Mouse (Mus musculus): Measurements from ENCODE around the gene Cpt1c. TPM values are rescaled to one million over a fixed set of nuclear protein-coding genes. Genes with fewer than 3 reads are reported as not detected.
A peak's percentile ranks its signal among the peaks of the same experiment; 100 is the strongest.

Gene Cpt1c
- polyA plus RNA-seq, 1 experiment from 2014 or later = 13.7 TPM

GRCm38 (mm10) chr7:44996672-44997071, 22.0 kb upstream of the Cpt1c start:
- no peak for DNase-seq (ENCODE audit: low spot score)
- peak overlapping the region; percentile 68 for H3K4me3 ChIP-seq (replicated peaks; ENCODE audit: low read depth, low read length)
- 7% methylated on average over 10 of the region's 10 CpGs for WGBS
- H3K9me3 ChIP-seq (replicated peaks; ENCODE audit: low read length) = no peaks in the 10 kb centered on the region
- peak overlapping the region; percentile 77 for H3K9ac ChIP-seq (ENCODE audit: low read depth, low read length)
- TF ChIP-seq CTCF (IDR thresholded peaks at IDR 0.05; ENCODE audit: low read depth) = no peak
- 0 out of 2 replicates have a peak overlapping the region, but pooled peaks have one; percentile 37 for H3K27ac ChIP-seq
- H3K4me1 ChIP-seq (replicated peaks; ENCODE audit: insufficient read depth, low read length) = peaks cover 15% of the 10 kb centered on the region
- H3K27me3 ChIP-seq (ENCODE audit: insufficient read depth, low read length) = no peaks in the 10 kb centered on the region
- peak overlapping the region; percentile 80 for H3K4me2 ChIP-seq (ENCODE audit: low read length)
- ATAC-seq (replicated peaks; ENCODE audit: low FRiP score, low read depth) = no peak
- peaks cover 29% of the 10 kb centered on the region for H3K36me3 ChIP-seq (ENCODE audit: insufficient read depth, low read length)

DNA sequence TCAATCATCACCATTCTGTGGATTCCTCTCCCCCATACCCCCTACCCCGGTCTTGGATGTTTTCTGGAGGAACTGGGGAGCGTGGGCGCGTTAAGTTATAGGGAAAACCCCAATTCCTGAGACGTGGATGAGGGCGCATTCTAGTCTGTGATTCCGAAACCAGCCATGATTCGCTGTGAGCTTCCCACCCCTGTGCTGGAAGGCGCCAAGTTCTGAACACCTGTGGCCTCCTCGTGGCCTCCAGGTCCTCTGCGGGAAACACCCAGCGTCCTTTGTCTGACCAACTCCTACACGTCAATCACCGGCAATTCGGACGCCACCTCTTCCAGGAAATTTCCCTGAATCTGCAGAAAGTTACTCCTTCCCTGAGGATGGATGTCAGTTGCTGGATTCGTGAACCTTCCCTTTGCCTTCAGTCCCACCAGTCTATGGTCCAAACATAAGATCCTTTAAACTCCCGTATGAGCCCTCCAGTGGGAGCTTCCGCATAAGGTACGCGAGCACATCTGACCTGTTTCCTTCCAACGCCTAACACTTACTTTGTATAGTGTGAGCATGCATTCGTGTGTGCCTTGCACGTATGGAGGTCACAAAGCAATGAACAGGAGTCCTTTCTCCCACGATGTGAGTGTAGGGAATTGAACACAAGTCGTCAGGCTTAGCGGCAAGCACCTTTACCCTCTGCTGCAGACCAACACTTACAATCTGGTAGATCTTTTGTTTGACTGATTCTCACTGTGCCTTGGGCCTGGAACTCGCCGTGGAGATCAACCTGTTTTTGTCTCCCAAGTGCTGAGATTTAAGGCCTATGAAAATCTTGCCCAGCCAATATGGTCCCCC, 12.4 kb upstream of the Cpt1c start:
- H3K4me3 ChIP-seq (replicated peaks; ENCODE audit: low read depth, low read length) = peak overlapping the region; percentile 67
- H3K36me3 ChIP-seq (ENCODE audit: insufficient read depth, low read length) = peaks cover 10% of the 10 kb centered on the region; the same call in 1 of the 2 replicates
- ATAC-seq (replicated peaks; ENCODE audit: low FRiP score, low read depth) (peak; percentile 11; the same call in 1 of the 2 replicates), DNase-seq (ENCODE audit: low spot score) (no peak)
- H3K4me1 ChIP-seq (replicated peaks; ENCODE audit: insufficient read depth, low read length) = peaks cover 19% of the 10 kb centered on the region; the same call in 1 of the 2 replicates
- WGBS = under 1% methylated on average over 29 of the region's 29 CpGs
- H3K4me2 ChIP-seq (ENCODE audit: low read length) = peak overlapping the region; percentile 75
- H3K27me3 ChIP-seq (ENCODE audit: insufficient read depth, low read length) = no peaks in the 10 kb centered on the region
- H3K9me3 ChIP-seq (replicated peaks; ENCODE audit: low read length) = no peaks in the 10 kb centered on the region
- peak overlapping the region; percentile 95 for H3K27ac ChIP-seq
- TF ChIP-seq CTCF (IDR thresholded peaks at IDR 0.05; ENCODE audit: low read depth) = no peak
- H3K9ac ChIP-seq (ENCODE audit: low read depth, low read length) = peak overlapping the region; percentile 69

DNA sequence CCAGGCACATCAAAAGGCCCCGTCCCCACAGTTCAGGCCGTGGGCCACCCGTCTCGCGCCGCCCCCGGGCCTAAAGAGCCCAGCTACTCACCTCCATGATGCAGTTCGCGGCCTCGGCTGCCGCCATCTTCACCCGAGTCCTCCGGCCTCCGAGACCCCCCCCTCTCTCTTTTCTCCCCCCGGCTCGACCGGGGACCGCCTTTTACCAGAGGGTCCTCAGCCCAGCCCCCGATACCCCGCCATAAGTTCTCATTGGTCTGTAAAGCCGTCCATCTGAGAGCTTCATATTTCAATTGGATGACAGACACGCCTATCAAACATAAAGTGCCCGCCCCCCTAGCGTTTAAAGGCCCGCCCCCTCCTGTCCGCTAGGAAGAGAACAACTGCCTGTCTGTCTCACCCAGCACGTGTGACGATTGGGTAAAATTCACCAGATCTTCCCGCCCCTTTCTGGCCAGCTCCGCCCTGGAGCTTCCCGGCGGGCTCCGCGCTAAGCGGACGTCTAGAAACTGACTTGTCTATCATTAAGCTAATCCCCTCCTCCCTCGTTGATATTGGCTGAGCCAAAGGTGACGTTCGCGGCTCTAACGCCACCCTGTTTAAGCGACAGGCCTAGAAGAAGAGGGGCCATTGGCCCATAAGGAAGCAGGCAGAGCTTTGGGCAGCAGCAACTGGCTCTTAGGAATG, 11.7 kb upstream of the Cpt1c start, which contains the start of gene Prmt1:
TSS of gene Prmt1 (minus strand) at position 377 of the 687 bp plus-strand sequence.
- peak; percentile 95 for ATAC-seq (replicated peaks; ENCODE audit: low FRiP score, low read depth)
- peaks cover 10% of the 10 kb centered on the region; the same call in 1 of the 2 replicates for H3K36me3 ChIP-seq (ENCODE audit: insufficient read depth, low read length)
- no peak for TF ChIP-seq CTCF (IDR thresholded peaks at IDR 0.05; ENCODE audit: low read depth)
- peak within 1 kb of the TSS; percentile 97 for H3K9ac ChIP-seq (ENCODE audit: low read depth, low read length)
- H3K27ac ChIP-seq = peak within 1 kb of the TSS; percentile 96
- H3K4me2 ChIP-seq (ENCODE audit: low read length) = peak within 1 kb of the TSS; percentile 86
- no peaks in the 10 kb centered on the region for H3K9me3 ChIP-seq (replicated peaks; ENCODE audit: low read length)
- under 1% methylated on average over 42 of the region's 42 CpGs for WGBS
- H3K4me1 ChIP-seq (replicated peaks; ENCODE audit: insufficient read depth, low read length) = peaks cover 19% of the 10 kb centered on the region; the same call in 1 of the 2 replicates
- DNase-seq (ENCODE audit: low spot score) = peak; percentile 100
- H3K27me3 ChIP-seq (ENCODE audit: insufficient read depth, low read length) = no peaks in the 10 kb centered on the region
- H3K4me3 ChIP-seq (replicated peaks; ENCODE audit: low read depth, low read length) = peak within 1 kb of the TSS; percentile 97

- Histone ChIP-seq H3K4me1 (replicated peaks; ENCODE audit: insufficient read depth, low read length) (peaks cover 19% of the 10 kb centered on the region; the same call in 1 of the 2 replicates), H3K9ac (ENCODE audit: low read depth, low read length) (peak overlapping the region; percentile 97), H3K27ac (peak overlapping the region; percentile 96), H3K4me3 (replicated peaks; ENCODE audit: low read depth, low read length) (peak overlapping the region; percentile 97), H3K4me2 (ENCODE audit: low read length) (peak overlapping the region; percentile 86), H3K9me3 (replicated peaks; ENCODE audit: low read length) (no peaks in the 10 kb centered on the region), H3K27me3 (ENCODE audit: insufficient read depth, low read length) (no peaks in the 10 kb centered on the region), H3K36me3 (ENCODE audit: insufficient read depth, low read length) (peaks cover 14% of the 10 kb centered on the region)
- TF ChIP-seq CTCF (IDR thresholded peaks at IDR 0.05; ENCODE audit: low read depth) = peak; percentile 61
- under 1% methylated on average over 45 of the region's 45 CpGs for WGBS
- DNase-seq (ENCODE audit: low spot score) (peak; percentile 88), ATAC-seq (replicated peaks; ENCODE audit: low FRiP score, low read depth) (peak; percentile 4)
These were observed 11.0 kb upstream of the Cpt1c start for GRCm38 (mm10) chr7:44985595-44986191.

- 0 out of 2 replicates have a peak overlapping the region, but pooled peaks have one; percentile 96 for H3K27ac ChIP-seq
- no peak overlapping the region for H3K9ac ChIP-seq (ENCODE audit: low read depth, low read length)
- ATAC-seq (replicated peaks; ENCODE audit: low FRiP score, low read depth) (no peak), DNase-seq (ENCODE audit: low spot score) (no peak)
- H3K4me3 ChIP-seq (replicated peaks; ENCODE audit: low read depth, low read length) = 0 out of 2 replicates have a peak overlapping the region, but pooled peaks have one; percentile 97
- no peak for TF ChIP-seq CTCF (IDR thresholded peaks at IDR 0.05; ENCODE audit: low read depth)
- H3K36me3 ChIP-seq (ENCODE audit: insufficient read depth, low read length) = peaks cover 23% of the 10 kb centered on the region
- no peaks in the 10 kb centered on the region for H3K9me3 ChIP-seq (replicated peaks; ENCODE audit: low read length)
- peak overlapping the region; percentile 86 for H3K4me2 ChIP-seq (ENCODE audit: low read length)
- WGBS = 33% methylated on average over 3 of the region's 3 CpGs
- H3K4me1 ChIP-seq (replicated peaks; ENCODE audit: insufficient read depth, low read length) = peaks cover 19% of the 10 kb centered on the region; the same call in 1 of the 2 replicates
- no peaks in the 10 kb centered on the region for H3K27me3 ChIP-seq (ENCODE audit: insufficient read depth, low read length)
These were observed 10.1 kb upstream of the Cpt1c start for GRCm38 (mm10) chr7:44984833-44985164.
